Mouse (Mus musculus): ENCODE measurements at regions not wholly inside any gene's neighbourhood (a gene's known extent, or its start where the extent isn't known, plus 50 kb on each side); places are given as distances from the start of the nearest gene placed in this dataset.

- no peak for DNase-seq (ENCODE audit: low spot score in 2 of 2)
Observed at GRCm38 (mm10) chr9:63896073-63896807, 125.6 kb downstream of the Smad6 start.

GRCm38 (mm10) chr9:63892235-63892971 lies 129.5 kb downstream of the Smad6 start:
- no peak for DNase-seq (ENCODE audit: low spot score in 2 of 2)

DNA sequence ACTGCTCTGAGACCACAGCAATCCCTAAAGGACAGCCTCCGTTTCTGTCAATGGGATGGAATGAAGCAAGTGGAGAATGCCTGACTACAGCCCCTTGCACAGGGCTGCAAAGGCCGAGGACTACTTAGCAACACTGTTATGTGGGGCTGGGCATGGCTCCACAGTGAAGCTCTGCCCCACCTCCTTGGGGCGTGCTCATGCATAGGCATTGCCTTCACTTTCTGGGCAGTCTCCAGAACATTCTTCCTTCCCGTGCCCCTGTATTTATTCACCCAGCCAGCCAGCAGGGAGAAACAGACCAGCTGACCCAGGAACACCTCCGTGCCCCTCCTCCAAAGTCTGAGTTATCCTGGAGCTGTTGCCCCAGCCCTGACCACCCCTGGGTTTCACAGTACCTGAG lies 131.1 kb downstream of the Smad6 start:
- DNase-seq (ENCODE audit: low spot score in 2 of 2), result no peak

GRCm38 (mm10) chr9:63889570-63889969 lies 131.8 kb upstream of the Smad3 start:
- DNase-seq (ENCODE audit: low spot score in 2 of 2), result no peak

- DNase-seq (ENCODE audit: low spot score in 2 of 2), result no peak
Observed at GRCm38 (mm10) chr9:63884971-63885370, 127.2 kb upstream of the Smad3 start.

DNA sequence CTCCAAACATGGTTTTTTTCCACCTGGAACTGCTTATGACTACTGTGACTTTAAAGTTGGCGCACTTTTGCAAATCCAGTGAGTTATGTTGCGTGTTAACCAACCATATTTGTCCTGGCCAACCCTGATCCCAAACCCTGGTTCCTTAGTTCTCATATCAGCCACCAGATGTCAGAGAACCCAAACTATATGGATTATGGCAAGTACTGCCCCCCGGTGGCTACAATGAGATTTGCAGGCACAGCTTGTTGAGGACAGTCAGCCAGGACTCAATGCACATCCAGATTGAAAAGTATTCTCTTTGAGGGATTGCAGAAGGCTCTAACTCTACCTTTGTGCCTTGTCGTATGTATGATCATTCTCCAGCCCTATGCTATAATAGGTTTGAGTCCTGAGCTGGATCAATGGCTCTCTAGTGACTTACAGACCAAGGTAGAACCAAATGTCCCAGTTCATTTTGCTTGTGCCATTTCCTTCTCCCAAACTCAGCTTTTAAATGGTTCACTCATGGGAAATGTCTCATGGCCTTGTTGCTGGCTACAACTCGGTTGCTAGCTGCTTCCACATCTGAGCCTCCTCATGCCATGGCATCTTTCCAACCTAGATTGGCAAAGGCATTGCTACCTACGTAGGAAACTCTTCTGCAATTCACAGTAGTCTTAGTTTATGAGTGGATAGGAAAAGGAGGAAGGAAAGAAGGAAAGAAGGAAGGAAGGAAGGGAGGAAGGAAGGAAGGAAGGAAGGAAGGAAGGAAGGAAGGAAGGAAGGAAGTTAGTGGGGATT lies 126.1 kb upstream of the Smad3 start:
- no peak for DNase-seq (ENCODE audit: low spot score in 2 of 2)

DNA sequence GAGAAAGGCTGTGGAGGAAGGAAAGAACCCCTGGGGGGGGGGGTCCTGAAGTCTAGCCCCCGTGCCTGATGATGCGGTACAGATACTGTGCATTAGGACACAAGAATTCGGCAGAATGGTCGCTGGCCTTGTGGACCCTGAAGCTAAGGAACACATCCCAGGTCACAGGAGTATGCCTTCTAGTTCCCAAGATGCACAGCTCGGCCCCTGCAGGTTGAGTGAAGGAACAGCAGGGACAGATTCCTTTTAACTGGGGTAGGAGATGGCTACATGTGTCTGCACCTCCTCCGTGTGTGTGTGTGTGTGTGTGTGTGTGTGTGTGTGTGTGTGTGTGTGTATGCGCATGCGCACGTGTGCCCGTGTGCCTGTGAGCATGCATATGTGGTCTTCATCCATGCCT lies 123.9 kb upstream of the Smad3 start:
- no peak for DNase-seq (ENCODE audit: low spot score in 2 of 2)

- no peak for DNase-seq (ENCODE audit: low spot score in 2 of 2)
Observed at GRCm38 (mm10) chr9:63881261-63881563, 123.4 kb upstream of the Smad3 start.

DNA sequence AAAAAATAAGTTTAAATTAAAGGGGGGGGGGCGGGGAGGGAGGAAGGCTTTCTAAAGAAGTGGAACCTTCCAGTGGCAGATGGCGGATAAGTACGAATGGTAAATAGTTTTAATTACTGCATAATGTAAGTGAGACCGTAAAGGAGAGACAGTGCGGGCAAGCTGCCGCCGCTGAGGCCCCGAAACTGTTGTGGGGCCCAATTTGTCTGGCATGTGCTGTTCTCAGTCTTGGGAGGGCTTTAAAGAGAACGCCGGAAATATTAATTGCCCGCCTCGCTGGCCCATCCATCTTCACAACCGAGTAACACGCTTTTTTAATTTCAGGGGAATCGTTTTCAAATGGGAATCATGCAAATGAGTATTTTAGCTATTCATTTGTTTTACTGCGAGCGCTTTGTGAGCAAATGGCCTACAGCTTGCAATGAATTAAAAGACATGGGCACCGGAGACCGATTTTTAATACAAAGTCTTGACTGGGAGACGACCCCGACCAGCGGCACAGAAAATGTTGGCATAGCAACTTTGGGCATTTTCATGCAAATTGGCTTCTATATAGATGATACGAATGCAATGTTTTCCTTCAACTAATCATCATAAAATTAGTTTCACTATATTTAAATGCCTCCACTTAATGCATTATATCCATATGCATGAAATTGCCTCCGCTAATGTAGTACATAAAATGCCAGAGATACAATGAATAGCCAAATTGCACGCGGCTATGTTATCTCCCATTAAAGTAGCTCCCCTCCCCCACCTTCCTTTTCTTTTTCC lies 122.9 kb upstream of the Smad3 start:
- no peak for DNase-seq (ENCODE audit: low spot score in 2 of 2)

- no peak for DNase-seq (ENCODE audit: low spot score in 2 of 2)
Observed at GRCm38 (mm10) chr9:63879710-63880428, 122.1 kb upstream of the Smad3 start.

DNA sequence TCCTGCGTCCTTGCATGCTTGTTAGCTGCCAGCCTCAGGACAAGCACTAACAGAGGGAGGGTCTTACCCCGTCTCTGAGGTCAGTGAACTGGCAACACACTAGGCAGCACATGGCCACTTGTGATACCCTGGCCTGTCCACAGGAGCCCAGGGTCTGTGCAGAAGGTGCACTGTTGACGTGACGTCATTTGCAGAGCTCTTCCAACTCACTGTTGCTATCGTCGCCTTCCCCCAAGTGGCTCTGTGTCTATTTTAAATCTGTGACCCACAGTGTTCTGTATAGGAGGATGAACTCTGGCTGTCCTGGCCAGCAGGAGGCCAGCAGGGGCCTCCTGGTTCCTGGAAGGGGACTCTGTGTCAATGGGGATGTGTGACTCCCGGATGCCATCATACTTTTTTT lies 120.1 kb upstream of the Smad3 start:
- DNase-seq (ENCODE audit: low spot score in 2 of 2), result no peak

DNA sequence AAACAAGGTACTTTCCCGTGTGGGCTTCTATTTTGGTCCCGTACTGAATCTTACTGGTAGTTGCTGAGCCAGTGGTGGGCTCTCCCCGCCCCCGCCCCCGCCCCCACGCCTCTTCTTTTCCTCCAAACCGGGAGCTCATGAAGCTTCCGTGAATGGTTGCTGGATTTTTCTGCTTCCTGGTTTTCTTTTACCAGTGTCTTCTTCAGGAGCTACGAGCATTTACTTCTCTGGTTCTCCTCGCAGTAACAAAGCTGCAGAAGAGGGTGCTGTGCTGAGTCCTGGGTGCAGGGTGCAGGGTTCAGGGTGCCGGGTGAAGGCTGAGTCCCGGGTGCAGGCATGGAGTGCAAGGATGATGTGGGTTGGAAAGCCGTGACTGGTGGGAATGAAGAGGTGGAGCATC lies 119.1 kb upstream of the Smad3 start:
- DNase-seq (ENCODE audit: low spot score in 2 of 2), result no peak

- DNase-seq (ENCODE audit: low spot score in 2 of 2), result no peak
Observed at GRCm38 (mm10) chr9:63876023-63876422, 118.2 kb upstream of the Smad3 start.

DNA sequence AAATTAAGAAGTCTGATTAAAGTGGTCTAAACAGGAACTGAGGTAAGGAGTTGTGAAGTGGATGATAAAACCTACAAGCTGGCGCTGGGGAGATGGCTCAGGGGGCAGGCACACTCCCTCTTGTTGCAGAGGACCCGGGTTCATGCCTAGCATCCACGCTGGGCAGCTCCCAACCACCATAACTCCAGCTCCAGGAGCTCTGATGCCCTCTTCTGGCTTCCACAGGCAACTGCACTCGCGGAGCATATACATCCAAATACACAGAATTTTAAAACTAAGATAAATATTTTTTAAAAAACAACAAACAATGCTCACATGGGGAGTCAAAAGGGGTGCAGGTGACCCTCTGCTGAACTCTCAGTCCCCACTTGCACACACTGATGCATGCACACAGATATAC lies 117.4 kb upstream of the Smad3 start:
- no peak for DNase-seq (ENCODE audit: low spot score in 2 of 2)

- DNase-seq (ENCODE audit: low spot score in 2 of 2), result no peak
Observed at GRCm38 (mm10) chr9:63864350-63864749, 106.6 kb upstream of the Smad3 start.

- no peak for DNase-seq (ENCODE audit: low spot score in 2 of 2)
Observed at GRCm38 (mm10) chr9:63863328-63863727, 105.5 kb upstream of the Smad3 start.

DNA sequence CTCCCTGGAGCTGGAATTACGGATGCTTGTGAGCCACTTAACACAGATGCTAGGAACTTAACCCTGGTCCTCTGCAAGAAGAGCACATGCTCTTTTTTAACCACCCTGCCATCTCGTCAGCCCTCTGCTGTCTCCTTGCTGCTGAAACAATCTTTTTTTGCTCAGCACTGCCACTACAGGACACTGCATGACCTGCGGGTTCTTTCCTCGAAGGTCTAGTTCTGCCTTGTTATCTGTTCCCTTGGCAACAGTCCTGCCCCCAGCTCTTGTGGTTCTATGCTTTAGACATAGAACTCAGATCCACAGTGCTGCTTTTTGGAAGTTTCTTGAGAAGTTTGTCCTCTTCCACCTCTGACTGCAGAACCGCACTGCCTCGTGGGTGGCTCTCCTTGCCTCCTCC lies 104.6 kb upstream of the Smad3 start:
- no peak for DNase-seq (ENCODE audit: low spot score in 2 of 2)

GRCm38 (mm10) chr9:63861418-63861817 lies 103.6 kb upstream of the Smad3 start:
- DNase-seq (ENCODE audit: low spot score in 2 of 2), result no peak

DNA sequence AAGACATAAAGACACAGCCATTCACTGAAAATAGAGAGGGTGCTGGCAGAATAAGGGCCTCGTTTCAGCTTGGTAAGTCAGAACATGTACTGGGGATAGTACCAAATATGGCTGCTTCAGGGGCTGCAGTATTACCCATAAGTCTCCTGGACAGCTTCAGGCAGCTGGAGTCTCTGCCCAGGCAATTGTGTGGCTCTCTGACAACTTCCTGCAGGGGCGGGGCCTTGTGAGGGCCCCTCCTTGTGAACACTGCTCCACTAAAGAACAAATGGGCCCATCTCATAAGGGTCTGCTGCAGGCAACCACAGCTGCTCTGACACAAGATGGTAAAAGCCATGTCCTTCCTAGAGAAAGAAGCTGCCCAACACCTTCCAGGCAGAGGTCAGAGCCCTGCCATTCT lies 102.4 kb upstream of the Smad3 start:
- no peak for DNase-seq (ENCODE audit: low spot score in 2 of 2)

DNA sequence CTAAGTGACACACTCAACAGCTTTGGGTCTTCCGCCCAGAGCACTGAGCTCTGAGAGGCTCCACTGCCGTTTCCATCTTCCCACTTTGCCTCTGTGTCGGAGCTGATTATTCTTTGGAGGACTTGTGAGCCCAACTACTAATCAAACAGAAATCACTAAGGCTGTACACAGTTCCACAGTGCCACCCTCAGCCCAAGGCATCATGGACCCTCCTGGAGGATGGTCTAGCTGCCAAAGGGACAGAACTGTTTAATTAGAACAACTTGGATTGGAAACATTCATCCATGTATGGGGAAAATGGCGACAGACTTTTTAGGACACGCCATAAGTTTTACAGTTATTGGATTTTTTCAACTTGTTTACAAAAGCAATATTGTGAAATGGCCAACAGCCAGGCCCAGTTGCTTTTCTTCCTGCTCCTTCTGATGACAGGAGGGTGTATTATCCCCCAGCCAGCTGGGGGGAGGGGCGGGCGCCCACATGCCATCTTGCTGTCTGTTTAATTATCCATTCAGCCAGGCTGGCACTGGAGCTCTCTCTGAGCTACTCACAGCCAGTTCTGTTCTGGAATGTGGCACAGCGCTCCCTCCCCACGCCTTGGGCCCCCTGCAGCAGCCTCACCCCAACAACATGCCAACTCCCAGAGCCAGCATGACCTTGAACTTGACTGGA lies 98.4 kb upstream of the Smad3 start:
- peak in 1 of 2 experiments; percentile 70 for DNase-seq (ENCODE audit: low spot score in 2 of 2)

DNA sequence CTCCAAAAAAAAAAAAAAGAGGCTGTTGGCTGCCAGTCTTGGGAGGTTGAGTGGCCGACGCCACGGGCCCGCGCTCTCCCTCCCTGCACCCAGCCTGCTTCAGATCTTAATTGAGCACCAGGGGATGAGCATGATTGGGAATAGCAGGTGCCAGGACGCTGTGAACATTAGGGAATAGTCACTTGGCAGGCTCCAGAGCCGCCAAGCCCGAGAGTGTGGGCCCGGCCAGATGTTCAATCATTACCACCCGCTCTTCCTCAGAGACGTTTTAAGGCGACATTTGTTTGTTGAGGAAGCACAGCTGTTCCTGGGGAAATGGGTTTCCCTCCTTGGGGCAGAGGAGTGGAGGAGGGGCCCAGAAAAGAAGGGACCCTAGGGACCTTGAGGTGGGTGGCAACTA lies 94.0 kb upstream of the Smad3 start:
- DNase-seq (ENCODE audit: low spot score in 2 of 2), result no peak

Data from left cerebral cortex, adult 8-10 months (tissue).